Mouse (Mus musculus): ENCODE data around the gene Tnni1.

The Tnni1 gene

GRCm38 (mm10) chr1:135811016-135811646 is 31.9 kb downstream of the Tnni1 start:
- peak; percentile 91 to 97 for DNase-seq

DNA sequence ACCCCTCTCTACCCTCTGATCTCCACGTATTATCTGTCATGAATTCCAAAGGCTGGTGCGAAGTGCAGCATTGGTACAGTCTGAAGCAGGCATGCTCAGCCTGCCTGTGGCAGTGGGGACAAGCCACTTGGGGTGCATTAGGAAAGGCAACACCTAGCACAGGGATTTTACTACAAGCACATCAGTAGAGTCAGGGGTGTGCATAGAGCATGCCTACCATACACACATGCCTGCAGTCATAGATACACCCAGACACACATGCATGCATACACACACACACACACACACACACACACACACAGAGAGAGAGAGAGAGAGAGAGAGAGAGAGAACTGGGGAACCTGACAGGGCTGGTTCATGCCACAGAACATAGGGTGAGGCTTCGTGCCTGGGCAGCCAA is 33.0 kb downstream of the Tnni1 start:
- DNase-seq: no peak

GRCm38 (mm10) chr1:135812618-135813017 is 33.4 kb downstream of the Tnni1 start:
- peak; percentile 25 to 40 for DNase-seq

GRCm38 (mm10) chr1:135813071-135813470 is 33.8 kb downstream of the Tnni1 start:
- peak; percentile 36 to 40 for DNase-seq

- peak; percentile 87 for DNase-seq
Observed at GRCm38 (mm10) chr1:135813687-135814395, 34.6 kb downstream of the Tnni1 start.

DNA sequence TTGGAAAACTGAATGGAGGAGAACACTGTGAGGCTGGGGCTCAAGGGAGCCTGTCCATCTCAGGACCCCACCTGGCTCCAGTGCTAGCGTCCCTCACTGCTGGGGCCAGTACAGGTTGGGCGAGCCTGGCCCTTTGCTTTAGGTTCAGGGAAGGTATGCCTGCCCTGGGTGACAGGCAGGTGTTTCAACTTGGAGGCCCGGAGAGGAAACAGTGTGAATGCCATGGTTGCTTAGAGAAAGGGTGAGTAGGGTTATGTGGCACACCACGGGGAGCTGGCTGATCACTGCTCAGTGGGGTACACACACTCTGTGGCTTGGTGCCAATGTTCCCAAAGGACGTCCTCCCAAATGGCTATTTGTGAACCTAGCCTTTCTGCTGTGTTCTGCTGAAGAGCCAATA is 35.3 kb downstream of the Tnni1 start:
- DNase-seq: peak; percentile 21 to 46

GRCm38 (mm10) chr1:135817595-135817994 is 38.4 kb downstream of the Tnni1 start:
- DNase-seq: no peak

DNA sequence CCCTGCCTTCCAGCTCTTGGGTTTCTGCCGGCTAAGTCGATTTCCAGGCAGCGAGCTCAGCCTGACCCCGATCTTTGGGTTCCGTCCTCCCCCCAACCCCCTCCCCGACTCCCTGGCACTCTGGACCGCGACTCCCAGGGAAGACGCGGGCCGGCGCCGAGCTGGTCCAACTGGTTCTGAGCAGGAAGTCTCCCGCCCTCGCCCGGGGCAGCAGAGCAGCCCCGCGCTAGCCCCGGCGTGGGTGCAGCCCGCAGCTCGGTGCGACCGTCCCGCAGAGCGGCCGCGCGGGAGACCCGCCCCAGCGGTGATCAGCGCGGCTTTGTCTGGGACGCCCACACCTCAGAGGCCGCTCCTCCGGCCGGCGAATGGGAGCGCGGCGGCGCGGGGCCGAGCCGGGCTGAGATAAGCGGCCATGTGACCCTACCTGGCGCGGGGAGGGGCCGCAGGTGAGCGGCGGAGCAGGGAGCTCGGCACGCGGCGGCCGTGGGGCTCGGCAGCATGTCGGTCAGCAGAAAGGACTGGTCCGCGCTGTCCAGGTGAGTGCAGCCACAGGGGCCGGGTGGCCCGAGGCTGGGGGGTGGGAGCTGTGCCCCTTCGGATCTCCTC is 39.4 kb downstream of the Tnni1 start, which contains the start of gene Lad1:
Lad1 (plus strand) TSS at position 118 of the 606 bp plus-strand sequence.
- peak; percentile 82 to 85 for DNase-seq

DNA sequence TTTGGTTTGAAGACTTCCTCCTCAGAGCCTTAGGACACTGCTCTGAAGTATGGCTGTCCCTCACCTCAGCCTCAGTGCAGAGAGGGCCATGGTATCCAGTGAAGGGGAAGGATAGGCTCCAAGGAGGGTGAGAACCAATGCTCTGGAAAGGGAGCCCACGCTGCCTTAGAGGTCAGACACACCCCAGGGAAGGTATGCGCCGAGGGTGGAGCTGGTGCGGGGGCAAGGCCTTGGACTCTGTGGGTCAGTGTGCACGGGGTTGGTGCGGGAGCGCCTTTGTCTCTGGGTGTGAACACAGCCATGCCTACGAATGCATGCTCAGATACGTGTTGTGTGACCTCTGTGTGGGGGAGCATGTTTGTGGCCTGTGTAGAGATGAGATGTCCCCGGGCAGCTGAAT is 40.8 kb downstream of the Tnni1 start:
- peak; percentile 35 to 41 for DNase-seq

DNA sequence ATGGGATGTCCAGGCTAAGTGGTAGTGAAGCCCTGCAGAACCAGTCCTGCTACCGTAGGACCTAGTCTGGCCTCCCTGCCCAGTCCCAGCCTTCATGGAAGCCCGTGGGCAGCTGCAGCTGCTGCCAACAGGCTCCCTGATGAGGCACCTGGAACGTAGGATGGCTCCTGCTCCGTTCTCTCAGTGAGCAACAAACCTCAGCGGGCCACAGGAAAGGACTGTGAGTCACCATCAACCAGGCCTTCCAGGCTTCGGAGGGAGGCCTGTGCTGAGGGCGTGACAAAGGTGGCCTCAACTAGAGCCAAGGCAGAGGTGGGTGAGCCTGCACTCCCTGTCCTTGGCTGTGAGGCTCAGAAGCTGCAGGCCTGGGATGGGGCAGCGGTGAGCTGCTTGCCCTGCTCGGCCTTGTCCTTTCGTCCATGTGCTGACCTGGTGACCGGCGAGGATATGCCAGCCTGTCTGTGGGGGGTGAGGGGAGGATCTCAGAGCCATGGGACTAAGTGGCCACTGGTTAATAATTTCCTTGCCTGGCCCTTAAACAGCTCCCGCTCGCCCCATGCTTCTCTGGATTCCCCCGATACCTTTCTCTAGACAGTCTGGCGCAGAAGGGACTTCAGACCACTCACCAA is 41.6 kb downstream of the Tnni1 start:
- DNase-seq: peak; percentile 86 to 93

DNA sequence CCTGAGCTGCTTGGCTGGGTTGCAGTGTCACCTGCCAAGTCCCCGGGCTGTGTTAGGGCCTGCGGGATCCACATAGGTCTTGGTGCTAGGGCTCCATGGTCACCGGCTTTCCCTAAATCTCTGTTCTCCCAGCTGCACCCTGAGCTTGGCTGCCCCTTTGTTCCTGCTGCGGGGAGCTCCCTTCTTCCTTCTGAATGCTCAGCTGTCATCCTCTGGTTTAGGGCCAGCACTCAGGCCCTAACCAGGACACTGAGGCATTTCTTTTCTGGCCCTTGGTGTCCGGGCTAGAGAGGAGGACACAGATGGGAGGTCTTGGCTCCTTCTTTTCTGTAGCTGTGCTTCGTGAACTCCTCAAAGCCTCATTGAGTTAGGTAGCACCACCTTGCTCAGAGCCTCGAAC is 42.5 kb downstream of the Tnni1 start:
- peak in 1 of 2 experiments; percentile 24 for DNase-seq

DNA sequence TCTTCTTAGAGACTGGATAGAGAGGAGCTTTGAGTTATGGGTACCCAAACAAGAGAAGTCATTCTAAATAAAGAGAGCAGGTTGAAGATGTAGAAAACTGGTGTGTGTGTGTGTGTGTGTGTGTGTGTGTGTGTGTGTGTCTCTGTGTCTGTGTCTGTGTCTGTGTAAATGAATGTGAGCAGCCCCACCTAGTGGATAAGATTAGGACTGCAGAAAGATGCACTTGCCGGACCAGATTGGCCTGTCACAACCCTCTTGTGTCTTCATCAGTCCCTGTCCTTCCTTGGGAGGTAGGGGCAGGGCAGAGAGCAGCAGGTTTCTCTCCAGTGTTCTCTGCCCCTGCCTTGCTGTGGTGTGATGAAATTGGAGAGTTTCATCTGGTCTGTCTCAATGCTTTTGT is 49.7 kb downstream of the Tnni1 start:
- DNase-seq: peak; percentile 51 to 70

DNA sequence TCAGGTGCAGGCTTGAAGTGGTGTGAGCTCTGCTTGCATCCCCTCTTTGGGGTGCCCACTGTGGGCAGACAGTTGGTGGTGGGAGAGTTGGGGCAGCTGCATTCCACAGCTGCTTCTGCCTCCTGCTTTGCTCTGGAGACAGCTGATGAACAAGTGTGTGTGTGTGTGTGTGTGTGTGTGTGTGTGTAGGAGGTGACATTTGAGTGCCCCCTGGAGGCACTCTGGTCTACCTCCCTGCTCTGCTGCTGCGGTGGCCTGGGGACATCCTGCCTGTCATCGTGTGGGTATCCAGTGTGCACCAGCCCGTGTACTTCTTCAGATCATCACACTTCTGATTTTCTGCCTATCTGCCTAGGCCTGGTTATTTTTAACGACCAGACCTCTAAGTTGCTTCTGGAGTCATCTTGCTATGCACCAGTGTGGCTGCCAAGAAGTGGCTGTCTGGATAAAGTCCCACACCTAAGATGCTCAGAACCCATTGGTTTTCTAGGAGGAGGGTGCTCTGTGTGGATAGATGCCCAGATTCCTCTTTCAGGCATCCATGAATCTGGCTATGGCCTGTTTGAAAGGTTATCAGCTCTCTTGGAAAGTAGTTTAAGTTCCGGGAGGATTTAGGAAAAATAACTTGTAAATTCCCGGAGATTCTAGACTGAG is 55.1 kb downstream of the Tnni1 start:
- no peak for DNase-seq

DNA sequence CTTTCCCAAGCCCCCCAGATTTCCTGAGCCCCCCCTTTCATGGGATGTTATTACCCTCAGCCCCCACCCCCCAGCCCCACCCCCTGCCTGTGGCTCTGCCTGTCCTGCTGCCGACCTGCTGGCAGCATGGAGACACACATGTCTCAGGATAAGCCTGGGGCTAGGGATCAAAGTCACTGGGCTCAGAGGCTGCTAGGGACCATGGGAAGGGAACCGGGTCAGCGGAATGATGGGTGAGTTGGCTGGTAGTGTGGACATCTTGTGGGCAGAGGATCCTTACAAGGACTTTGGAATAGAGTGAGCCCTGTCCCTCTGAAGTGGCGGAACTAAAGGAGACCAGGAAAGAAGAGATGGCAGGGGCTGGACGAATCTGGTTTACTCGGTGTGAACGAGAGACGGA is 55.7 kb downstream of the Tnni1 start:
- DNase-seq: no peak

DNA sequence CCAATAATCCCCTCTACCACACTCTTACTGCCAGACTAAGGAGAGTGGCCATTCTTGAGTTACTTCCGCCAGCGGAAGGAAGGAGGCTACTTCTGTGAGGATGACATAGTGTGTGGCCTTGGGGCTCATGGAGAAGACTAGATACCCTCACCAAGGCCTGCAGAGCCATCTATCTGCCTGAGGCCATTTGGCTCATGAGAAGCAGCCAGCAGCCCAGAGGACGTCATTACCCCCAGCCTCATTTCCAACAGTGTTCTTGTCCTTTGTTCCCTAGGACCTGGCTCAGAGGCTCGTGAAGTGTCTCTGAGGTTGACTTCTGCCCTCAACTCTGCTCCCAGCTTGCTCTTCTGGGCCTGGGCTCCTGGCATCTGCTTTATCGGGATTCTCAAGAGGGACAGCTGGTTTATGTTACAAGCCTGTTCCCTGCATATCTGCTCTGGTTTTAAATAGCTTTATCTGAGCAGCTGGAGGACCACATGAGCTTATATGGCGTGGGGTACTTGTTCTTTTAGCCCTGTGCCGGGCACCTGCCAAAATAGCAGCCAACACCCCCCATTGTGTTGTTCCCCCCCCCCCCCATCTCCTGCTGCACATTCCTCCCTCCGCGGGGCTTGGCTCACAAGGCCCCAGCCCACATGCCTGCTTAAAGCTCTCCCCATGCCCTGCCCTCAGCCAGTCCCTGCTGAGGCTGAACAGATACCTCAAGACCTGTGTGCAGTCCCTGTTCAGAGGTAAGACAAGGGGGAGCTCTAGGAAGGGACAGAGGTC is 56.7 kb downstream of the Tnni1 start, which contains the start of gene Tnnt2:
Tnnt2 (plus strand) TSS at position 639 of the 768 bp plus-strand sequence.
- no peak for DNase-seq

GRCm38 (mm10) chr1:135838626-135839025 is 59.4 kb downstream of the Tnni1 start:
- DNase-seq: no peak

GRCm38 (mm10) chr1:135839065-135839464 is 59.8 kb downstream of the Tnni1 start:
- no peak for DNase-seq

DNA sequence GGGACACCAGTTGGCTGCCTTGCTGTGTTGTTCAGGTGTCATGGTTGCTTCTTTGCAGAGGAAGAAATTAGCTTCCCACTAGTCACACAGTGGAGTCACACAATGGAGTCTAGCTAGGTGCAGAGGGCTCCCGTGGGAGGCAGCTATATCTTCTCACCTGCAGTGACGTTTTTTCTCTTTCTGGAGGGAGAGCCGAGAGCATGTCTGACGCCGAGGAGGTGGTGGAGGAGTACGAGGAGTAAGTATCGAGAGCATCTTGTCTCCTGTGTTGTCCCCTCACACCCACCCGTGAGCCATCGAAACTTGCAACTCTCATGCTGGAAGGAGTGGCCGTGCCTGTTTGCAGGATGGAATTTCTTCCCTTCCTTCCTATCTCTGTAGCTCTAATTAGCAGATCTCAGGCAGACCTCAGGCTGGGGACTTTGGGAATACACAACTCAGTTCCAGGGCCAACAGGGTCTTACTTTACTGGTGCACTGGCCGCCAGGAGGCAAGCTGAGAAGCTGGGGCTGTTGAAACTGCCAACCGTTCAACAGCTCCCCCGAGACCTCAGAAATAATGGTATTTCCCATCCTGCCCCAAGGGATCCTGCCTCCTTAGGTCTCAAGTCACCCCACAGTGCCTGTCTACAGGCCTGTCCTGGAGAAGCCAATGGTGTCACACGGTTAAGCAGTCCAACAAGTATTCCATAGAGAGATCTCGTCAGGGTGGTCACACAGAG is 61.6 kb downstream of the Tnni1 start:
- DNase-seq: no peak

DNA sequence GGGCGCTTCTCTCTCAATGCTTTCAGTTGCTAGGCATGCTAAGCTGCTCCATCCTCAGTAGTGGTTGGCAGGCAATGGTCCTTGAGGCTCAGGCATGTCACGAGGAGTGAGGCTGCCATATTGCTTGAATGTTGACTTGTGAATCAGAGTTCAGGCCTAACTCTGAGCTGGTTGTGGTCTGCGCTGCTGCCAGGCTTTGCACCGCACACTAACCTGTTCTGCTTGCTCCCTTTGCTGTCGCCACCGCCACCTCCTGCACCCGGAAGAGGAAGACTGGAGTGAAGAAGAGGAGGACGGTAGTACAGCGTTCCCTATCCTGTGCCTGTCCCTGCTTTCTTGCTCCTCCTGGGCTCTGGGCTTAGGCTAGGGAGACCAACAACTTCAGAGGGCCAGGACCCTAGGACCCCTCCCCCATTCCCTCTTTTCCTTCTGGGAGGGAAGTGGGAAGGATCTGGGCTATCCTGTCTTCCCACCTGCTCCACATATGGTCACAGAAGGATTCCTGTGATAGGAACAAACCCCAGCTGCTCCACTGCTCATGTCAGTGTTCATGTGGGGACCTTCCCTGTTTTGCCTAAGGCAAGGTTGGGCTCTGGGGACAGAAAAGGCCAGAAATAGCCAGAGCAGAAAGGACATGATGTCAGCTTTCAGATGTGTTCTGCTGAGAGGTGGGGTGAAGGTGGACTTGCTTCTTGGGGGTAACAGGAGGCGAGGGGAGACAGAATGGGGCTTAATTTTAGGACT is 64.5 kb downstream of the Tnni1 start:
- DNase-seq: no peak

- peak in 1 of 2 experiments; percentile 44 for DNase-seq
Observed at GRCm38 (mm10) chr1:135844481-135844880, 65.2 kb downstream of the Tnni1 start.

- no peak for DNase-seq
Observed at GRCm38 (mm10) chr1:135846632-135847031, 67.4 kb downstream of the Tnni1 start.
